Mouse (Mus musculus) left cerebral cortex, postnatal 4 days (tissue): Measurements from ENCODE around the gene Sncg. TPM values are rescaled to one million over a fixed set of nuclear protein-coding genes. Genes with fewer than 3 reads are reported as not detected.
"Not testable (repeated sequence)": the region's sequence is repeated elsewhere in the genome, so short reads cannot be mapped to it uniquely, and the experiment has no call there.

Experiments used
- DNase-seq: peaks from one replicate; pipeline ENCODE4 v3.0.0-alpha.2; 2022
- intact Hi-C: fragments of 180-260 bp; cut with DNase I; formaldehyde crosslinking; loops from one replicate; pipeline ENCODE4 v1.15.1; 2025
- total RNA-seq, 2 experiments: library from RNA; stranded (reverse); gene quantifications; 2 replicates each; pipeline ENCODE4 v1.2.3; 2021

The Sncg gene
- total RNA-seq = 1 to 10 TPM in 1 of 2 experiments, not detected in 1; 1.6 TPM

GRCm38 (mm10) chr14:34374577-34374976 lies at the start of gene Sncg:
Gene Sncg, minus strand, starts transcription at chr14:34374789.
- peak; percentile 11 for DNase-seq
- intact Hi-C loops = loop anchor here (10.0 kb wide), 1 partner anchor 190 kb away; no protein-coding TSS in a partner anchor

DNA sequence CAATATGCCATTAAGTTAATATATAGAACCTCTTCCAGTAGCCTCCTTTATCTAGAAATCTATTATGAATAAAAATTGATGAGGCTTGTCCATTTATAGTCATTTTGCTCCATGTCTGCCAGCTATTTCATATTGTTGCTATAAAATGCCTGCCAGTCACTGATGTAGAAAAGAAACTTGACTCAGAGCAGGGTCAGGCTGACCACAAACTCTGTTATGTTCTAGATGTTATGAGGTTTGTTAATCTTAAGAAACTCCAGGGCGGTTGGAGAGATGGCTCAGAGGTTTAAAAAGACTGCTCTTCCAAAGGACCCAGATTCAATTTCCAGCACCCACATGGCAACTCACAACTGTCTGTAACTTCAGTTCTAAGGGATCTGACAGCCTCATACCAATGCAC lies 46.5 kb upstream of the Sncg start:
- intact Hi-C loops = no loop called here
- DNase-seq = no peak

DNA sequence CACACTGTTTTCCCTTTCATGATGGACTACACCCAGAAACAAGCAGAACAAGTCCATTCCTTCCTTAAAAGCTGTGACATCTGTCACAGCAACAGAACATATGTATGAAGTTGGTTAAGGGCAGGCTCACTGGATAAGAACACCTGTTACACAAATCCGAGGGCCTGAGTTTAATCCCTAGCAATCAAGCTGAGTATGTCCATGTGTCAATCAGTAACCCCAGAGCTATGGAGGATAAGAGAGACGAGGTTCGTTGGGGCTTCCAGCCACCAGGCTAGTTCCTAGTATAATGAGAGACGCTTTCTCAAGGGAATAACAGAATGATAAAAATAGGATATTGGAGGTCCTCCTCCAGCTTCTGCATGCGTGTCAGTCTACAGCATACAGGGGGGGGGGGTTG lies 42.9 kb upstream of the Sncg start:
- DNase-seq = no peak
- intact Hi-C loops = no loop called here

DNA sequence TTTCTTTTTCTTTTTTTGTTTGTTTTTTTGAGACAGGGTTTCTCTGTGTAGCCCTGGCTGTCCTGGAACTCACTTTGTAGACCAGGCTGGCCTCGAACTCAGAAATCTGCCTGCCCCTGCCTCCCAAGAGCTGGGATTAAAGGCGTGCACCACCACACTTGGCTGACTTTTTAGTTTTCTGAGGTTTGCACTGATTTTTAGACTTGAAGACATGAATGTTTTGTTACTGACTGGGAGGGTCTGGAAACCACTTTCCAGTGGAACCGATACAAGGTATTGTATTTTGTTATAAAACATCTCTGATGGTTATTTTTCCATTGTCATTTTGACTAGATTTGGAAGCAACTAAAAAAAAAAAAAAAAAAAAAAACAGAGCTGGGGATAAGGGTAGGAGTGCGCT lies 42.4 kb upstream of the Sncg start:
- DNase-seq, intact Hi-C loops: not testable (repeated sequence)

DNA sequence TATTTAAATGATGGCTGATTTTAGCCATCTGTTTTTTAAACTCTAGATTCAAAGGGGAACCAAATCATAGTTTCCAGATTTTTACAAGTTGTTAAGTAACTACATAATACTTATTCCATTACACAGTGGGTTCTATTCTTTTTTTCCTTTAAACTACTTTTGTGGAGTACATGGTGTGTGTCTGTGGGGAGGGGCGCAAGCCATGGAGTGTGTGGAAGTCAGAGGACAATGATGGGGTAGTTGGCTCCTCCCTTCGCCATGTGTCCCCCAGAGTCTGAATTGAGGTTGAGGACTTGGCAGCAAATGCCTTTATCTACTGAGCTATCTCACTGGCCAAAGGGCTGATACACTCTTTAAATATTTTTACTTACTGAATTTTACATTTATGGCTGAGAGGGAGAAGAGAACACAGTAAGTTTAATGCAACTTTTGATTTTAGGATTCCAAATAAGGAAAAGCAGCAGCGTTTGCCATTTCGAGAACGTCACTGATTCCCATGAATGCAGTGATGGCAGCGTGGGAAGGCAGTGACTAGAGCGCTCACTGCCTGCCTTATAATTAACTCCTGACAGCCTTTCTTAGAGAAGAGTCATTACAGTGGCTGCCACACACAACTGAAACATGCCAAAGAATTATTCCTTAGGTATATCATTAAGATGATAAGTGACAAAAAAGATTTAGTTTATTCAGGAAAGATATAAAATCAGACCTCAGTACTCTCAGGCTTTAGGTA lies 37.7 kb upstream of the Sncg start:
- DNase-seq = no peak
- intact Hi-C loops = no loop called here

- intact Hi-C loops = no loop called here
Observed at GRCm38 (mm10) chr14:34410716-34411115, 36.1 kb upstream of the Sncg start.

GRCm38 (mm10) chr14:34403424-34403823 lies 28.8 kb upstream of the Sncg start:
- DNase-seq = no peak
- intact Hi-C loops = no loop called here

More at GRCm38 (mm10) chr14:34410716-34411115, 36.1 kb upstream of the Sncg start:
- DNase-seq = no peak

DNA sequence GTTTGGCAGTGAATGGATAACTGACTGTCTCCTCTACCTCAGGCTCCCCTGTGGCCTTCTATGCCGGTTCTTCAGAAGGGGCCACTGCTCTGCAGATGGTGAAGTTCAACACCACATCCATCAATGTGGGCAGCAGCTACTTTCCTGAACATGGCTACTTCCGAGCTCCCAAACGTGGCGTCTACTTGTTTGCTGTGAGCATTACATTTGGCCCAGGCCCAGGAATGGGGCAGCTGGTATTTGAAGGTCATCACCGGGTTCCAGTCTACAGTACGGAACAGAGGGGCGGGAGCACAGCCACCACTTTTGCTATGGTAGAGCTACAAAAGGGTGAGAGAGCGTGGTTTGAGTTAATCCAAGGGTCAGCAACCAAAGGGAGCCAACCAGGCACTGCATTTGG lies 28.3 kb upstream of the Sncg start:
- intact Hi-C loops = no loop called here

DNA sequence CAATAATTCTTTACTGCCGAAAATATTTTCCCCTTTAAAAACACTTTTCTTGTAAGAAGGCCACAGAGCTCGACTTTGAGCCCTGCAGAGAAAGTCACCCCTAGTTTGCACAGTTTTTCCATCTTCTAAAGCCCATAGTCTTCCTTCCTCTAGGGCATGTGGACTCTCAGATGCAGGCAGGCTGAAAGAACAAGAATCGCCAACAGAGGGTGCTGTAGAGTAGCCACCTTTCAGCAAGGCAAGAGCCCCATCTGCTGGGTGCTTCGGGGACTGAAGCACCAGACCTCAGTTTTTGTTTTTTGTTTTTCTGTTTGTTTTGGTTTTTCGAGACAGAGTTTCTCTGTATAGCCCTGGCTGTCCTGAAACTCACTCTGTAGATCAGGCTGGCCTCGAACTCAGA lies 26.5 kb upstream of the Sncg start:
- intact Hi-C loops = no loop called here
- peak; percentile 73 for DNase-seq

More for the DNA sequence above, 28.3 kb upstream of the Sncg start:
- no peak for DNase-seq

GRCm38 (mm10) chr14:34400021-34400420 lies 25.4 kb upstream of the Sncg start:
- DNase-seq = no peak
- intact Hi-C loops = no loop called here

GRCm38 (mm10) chr14:34399301-34399700 lies 24.7 kb upstream of the Sncg start:
- intact Hi-C loops = no loop called here

DNA sequence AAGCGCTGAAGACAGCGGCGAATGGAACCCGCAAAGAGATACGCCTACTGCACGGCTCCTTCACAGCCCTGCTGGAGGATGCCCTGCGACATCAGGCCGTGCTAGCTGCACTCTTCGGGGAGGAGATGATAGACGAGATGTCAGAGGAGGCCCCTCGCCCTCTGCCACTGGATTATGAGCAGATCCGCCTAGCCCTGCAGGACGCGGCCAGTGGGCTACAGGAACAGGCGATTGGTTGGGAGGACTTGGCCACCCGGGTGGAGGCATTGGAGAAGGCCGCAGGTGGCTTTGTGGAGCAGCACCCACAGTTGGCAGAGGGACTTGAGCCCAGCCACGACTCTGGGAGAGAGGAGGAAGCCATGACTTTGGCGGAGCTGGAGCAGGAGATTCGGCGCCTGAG lies 24.3 kb upstream of the Sncg start:
- intact Hi-C loops = no loop called here
- DNase-seq = no peak

More at GRCm38 (mm10) chr14:34399301-34399700, 24.7 kb upstream of the Sncg start:
- DNase-seq = no peak

DNA sequence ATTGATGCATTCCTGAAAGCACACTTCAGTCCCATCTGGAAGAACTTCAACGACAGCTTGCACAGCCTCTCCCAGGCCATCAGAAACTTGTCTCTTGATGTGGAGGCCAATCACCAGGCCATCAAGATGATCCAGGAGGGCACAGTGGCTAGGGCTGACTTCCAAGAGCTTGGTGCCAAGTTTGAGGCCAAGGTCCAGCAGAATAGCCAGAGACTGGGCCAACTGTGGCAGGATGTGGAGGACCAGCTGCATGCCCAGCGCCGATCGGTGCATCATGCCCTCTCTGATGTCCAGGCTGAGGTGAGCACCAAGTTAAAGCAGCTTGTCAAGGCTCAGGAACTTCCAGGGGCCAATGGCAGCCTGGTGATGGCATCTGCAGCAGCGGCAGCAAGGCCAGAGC lies 23.3 kb upstream of the Sncg start:
- DNase-seq = no peak
- intact Hi-C loops = no loop called here

- DNase-seq = no peak
- intact Hi-C loops = no loop called here
Observed at GRCm38 (mm10) chr14:34393295-34393694, 18.7 kb upstream of the Sncg start.

GRCm38 (mm10) chr14:34382921-34383704 lies 8.5 kb upstream of the Sncg start:
- intact Hi-C loops = no loop called here
- no peak for DNase-seq

DNA sequence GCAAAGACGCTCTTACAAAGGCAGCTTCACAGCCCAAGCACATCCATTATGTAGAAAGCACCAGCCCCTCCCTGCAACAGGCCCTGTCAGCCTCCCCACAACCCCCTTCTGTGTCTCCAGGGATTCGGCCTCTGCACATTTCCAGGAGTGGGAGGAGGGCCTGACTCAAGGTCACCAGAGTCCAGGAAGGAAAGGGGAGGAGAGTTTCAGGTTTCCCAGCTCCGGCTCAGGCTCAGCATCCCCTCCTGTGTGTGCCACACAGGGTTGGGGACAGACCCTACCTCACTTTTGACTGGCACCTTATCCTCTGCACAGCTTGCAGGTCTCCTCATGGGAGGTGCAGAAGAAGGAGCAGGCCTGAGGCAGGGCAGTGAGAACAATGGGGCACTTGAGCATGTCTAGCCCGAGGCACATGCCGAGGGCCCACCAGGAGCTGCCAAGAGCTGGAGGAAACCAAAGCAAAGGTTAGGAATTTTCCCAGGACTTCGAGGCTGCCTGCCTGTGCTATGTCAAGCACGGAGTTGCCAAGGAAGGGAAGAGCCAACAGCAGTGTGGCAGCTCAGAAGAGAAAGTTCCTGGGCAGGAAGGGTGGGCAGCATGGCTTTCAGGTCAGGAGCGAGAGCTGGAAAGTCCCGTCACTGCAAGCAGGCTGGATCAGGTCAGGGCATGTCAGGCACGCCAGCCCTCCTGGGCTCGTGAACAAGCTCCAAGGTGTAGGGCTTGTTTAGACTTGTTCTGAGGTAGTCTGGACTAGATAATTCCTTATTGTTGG lies 4.2 kb upstream of the Sncg start:
- no peak for DNase-seq
- intact Hi-C loops = loop anchor here (10.0 kb wide), 1 partner anchor 186 kb away; no protein-coding TSS in a partner anchor

DNA sequence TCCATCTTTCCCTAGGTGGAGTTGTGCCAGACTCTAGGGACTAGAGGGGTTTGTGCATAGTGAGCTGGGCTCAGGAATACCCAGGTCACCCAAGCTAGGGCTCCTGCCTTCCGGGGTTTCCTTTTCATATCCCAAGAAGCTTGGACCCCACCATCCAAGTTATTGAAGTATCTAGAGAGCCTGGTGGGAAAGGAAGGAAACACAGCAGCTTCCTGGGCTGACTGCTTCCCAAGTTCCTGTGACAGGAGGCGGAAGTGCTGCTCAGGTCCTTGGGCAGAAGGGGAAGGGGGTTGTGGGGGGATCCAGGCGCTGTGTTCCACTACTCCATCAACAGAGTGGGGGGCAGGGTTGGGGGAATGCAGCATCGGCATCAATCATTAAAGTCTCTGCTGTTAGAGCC lies 2.5 kb upstream of the Sncg start:
- DNase-seq = no peak
- intact Hi-C loops = loop anchor here (10.0 kb wide), 1 partner anchor 188 kb away; no protein-coding TSS in a partner anchor

- no peak for DNase-seq
- intact Hi-C loops = loop anchor here (10.0 kb wide), 1 partner anchor 189 kb away; no protein-coding TSS in a partner anchor
Observed at GRCm38 (mm10) chr14:34375941-34376340, 1.4 kb upstream of the Sncg start.

GRCm38 (mm10) chr14:34375415-34375904 lies 871 bp upstream of the Sncg start, which contains the start of gene Mmrn2:
Gene Mmrn2, plus strand, starts transcription at chr14:34375465.
- intact Hi-C loops = loop anchor here (10.0 kb wide), 1 partner anchor 189 kb away; no protein-coding TSS in a partner anchor
- DNase-seq = no peak

DNA sequence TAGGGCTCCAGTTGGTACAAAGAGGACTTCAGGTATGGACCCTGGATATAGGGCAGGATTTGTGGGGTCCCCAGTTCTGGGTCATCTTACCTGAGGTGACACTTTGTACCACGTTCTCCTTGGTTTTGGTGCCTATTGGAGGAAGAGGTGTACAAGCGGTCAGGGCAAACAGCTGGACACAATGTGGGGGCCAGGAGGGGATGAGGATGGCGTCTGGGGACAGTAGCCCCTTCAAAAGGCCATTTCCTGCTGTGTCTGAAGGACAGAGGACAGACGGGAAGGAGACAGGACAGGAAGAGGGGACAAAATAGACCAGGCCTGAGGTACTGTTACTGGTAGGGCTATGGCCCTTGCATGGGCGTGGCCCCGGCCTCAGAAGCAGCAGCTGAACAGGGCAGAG lies 1.0 kb downstream of the Sncg start:
- no peak for DNase-seq
- intact Hi-C loops = loop anchor here (10.0 kb wide), 1 partner anchor 191 kb away; no protein-coding TSS in a partner anchor
